Mouse (Mus musculus) kidney, postnatal 25 days (tissue): ENCODE measurements around the gene Grip2.

Experiments
- DNase-seq, 2 experiments: peaks; one replicate each; pipeline ENCODE4 v3.0.0; 2021; ENCODE audit warnings: mixed read lengths in 2 of 2

Grip2 gene

GRCm38 (mm10) chr6:91827016-91827570, at the start of gene Grip2:
TSS of gene Grip2 (minus strand) at chr6:91827250.
- DNase-seq: no peak

- DNase-seq: no peak
Measured at GRCm38 (mm10) chr6:91872781-91873180, 45.7 kb upstream of the Grip2 start.

GRCm38 (mm10) chr6:91868091-91868490, 41.0 kb upstream of the Grip2 start:
- DNase-seq: no peak

GRCm38 (mm10) chr6:91865601-91866000, 38.6 kb upstream of the Grip2 start:
- no peak for DNase-seq

GRCm38 (mm10) chr6:91864595-91864994, 37.5 kb upstream of the Grip2 start:
- DNase-seq: no peak

GRCm38 (mm10) chr6:91862848-91863247, 35.8 kb upstream of the Grip2 start:
- no peak for DNase-seq

GRCm38 (mm10) chr6:91858339-91858738, 31.3 kb upstream of the Grip2 start:
- no peak for DNase-seq

- peak; percentile 40 to 59 for DNase-seq
Measured at GRCm38 (mm10) chr6:91852550-91852949, 25.5 kb upstream of the Grip2 start.

- no peak for DNase-seq
Measured at GRCm38 (mm10) chr6:91843628-91844153, 16.6 kb upstream of the Grip2 start.

- DNase-seq: no peak
Measured at GRCm38 (mm10) chr6:91842897-91843627, 16.0 kb upstream of the Grip2 start.

GRCm38 (mm10) chr6:91839010-91839871, 12.2 kb upstream of the Grip2 start:
- peak; percentile 67 to 75 for DNase-seq

- no peak for DNase-seq
Measured at GRCm38 (mm10) chr6:91832863-91833440, 5.9 kb upstream of the Grip2 start.

- no peak for DNase-seq
Measured at GRCm38 (mm10) chr6:91827926-91828325, 876 bp upstream of the Grip2 start.

- no peak for DNase-seq
Measured at GRCm38 (mm10) chr6:91818271-91818670, 8.8 kb downstream of the Grip2 start.

GRCm38 (mm10) chr6:91815976-91816375, 11.1 kb downstream of the Grip2 start:
- no peak for DNase-seq

- DNase-seq: no peak
Measured at GRCm38 (mm10) chr6:91813611-91814010, 13.4 kb downstream of the Grip2 start.

- DNase-seq: no peak
Measured at GRCm38 (mm10) chr6:91810007-91810406, 17.0 kb downstream of the Grip2 start.

GRCm38 (mm10) chr6:91808022-91808421, 19.0 kb downstream of the Grip2 start:
- DNase-seq: no peak

GRCm38 (mm10) chr6:91807169-91807568, 19.9 kb downstream of the Grip2 start:
- no peak for DNase-seq

GRCm38 (mm10) chr6:91804177-91804576, 22.9 kb downstream of the Grip2 start:
- no peak for DNase-seq

- DNase-seq: no peak
Measured at GRCm38 (mm10) chr6:91798496-91798895, 28.6 kb downstream of the Grip2 start.

GRCm38 (mm10) chr6:91796736-91797135, 30.3 kb downstream of the Grip2 start:
- DNase-seq: no peak

- DNase-seq: peak; percentile 84 to 91
Measured at GRCm38 (mm10) chr6:91796064-91796463, 31.0 kb downstream of the Grip2 start.
